Comparison of ENCODE assay signal across 8 mouse cellular contexts in genomic region chr5:134314688-134315622, GRCm38 (mm10). TPM values are rescaled to one million over a fixed set of nuclear protein-coding genes. Genes with fewer than 3 reads are reported as not detected.
DNase-seq lines count a peak whose midpoint lies in the region; ATAC-seq and TF ChIP-seq lines count a peak whose summit lies in the region.

Gene Gtf2i (minus strand): TSS chr5:134314760.

- ATAC-seq in forebrain, embryonic 15.5 days (replicated peaks), result peak; percentile 95
- peak; percentile 87 for ATAC-seq in neutrophil, adult 5-6 weeks (ENCODE audit: extremely low read depth, insufficient number of reproducible peaks, low FRiP score, poor library complexity, severe bottlenecking)

- peak; percentile 81 for DNase-seq in ES-E14 (ENCODE audit: low read depth, low spot score)
- DNase-seq in cerebellum, adult 11-12 months, result peak; percentile 98
- DNase-seq in heart, postnatal 25 days (ENCODE audit: low spot score), result peak; percentile 94
- DNase-seq in layer of hippocampus, adult 18-20 months (ENCODE audit: low spot score in 2 of 2), result peak; percentile 95 to 98
- peak; percentile 89 for DNase-seq in lung, adult 2 months
- DNase-seq in thymus, adult 18-20 months, result peak; percentile 91 to 94

- in situ Hi-C loops in ES-E14 (cut with MboI; ENCODE audit: low sequenced_read_pairs in 2 of 2, unreplicated experiment in 2 of 2), result no loop called here

- H3K4me2 ChIP-seq in forebrain, embryonic 15.5 days (replicated peaks), result peak within 1 kb of the TSS; percentile 89

- WGBS in forebrain, embryonic 15.5 days, result 1% methylated on average over 40 of the region's 40 CpGs
- under 1% methylated on average over 40 of the region's 40 CpGs for WGBS in lung, adult 2 months

- H3K9ac ChIP-seq in ES-E14 (ENCODE audit: insufficient read depth, low read depth, low read length, poor library complexity, severe bottlenecking), result peak within 1 kb of the TSS; percentile 90
- H3K9ac ChIP-seq in forebrain, embryonic 15.5 days (replicated peaks), result peak within 1 kb of the TSS; percentile 97

- no peaks in the 10 kb centered on the region for H3K9me3 ChIP-seq in ES-E14 (ENCODE audit: control insufficient read depth, insufficient read depth, low read depth, low read length)
- no peaks in the 10 kb centered on the region for H3K9me3 ChIP-seq in forebrain, embryonic 15.5 days

- H3K36me3 ChIP-seq in ES-E14 (ENCODE audit: control insufficient read depth, insufficient read depth, low read length, poor library complexity, severe bottlenecking), result peaks cover 7% of the 10 kb centered on the region
- peaks cover 9% of the 10 kb centered on the region for H3K36me3 ChIP-seq in forebrain, embryonic 15.5 days

- intact Hi-C loops in heart, postnatal 25 days (cut with DNase I), result loop anchor here (5.0 to 10.0 kb wide), 3 partner anchors 43 to 220 kb away; partner anchors contain the start of genes Castor2 and Gtf2ird2

- peak within 1 kb of the TSS; percentile 84 to 95 for H3K4me3 ChIP-seq in ES-E14 (ENCODE audit: insufficient read depth in 1 of 2, low read depth in 1 of 2, low read length in 2 of 2, poor library complexity in 1 of 2, severe bottlenecking in 1 of 2)
- peak within 1 kb of the TSS; percentile 92 for H3K4me3 ChIP-seq in forebrain, embryonic 15.5 days
- H3K4me3 ChIP-seq in lung, adult 2 months (replicated peaks; ENCODE audit: extremely low read depth, low read depth, low read length), result peak within 1 kb of the TSS; percentile 95

- no peak for TF ChIP-seq CTCF in lung, adult 2 months (IDR thresholded peaks at IDR 0.05; ENCODE audit: insufficient read depth, low read length)

- TF ChIP-seq POLR2A in lung, adult 2 months (IDR thresholded peaks at IDR 0.05; ENCODE audit: borderline replicate concordance, extremely low read depth, low read depth, low read length), result no peak; the same call in 1 of the 2 replicates

- H3K27ac ChIP-seq in ES-E14 (ENCODE audit: insufficient read depth, low read depth, low read length, poor library complexity, severe bottlenecking), result peak within 1 kb of the TSS; percentile 96
- H3K27ac ChIP-seq in forebrain, embryonic 15.5 days (replicated peaks), result peak within 1 kb of the TSS; percentile 99

- no peaks in the 10 kb centered on the region for H3K27me3 ChIP-seq in forebrain, embryonic 15.5 days

- peaks cover 2 to 11% of the 10 kb centered on the region in 2 experiments; a peak in 2 of 4 replicates for H3K4me1 ChIP-seq in ES-E14 (ENCODE audit: control insufficient read depth in 2 of 2, insufficient read depth in 2 of 2, low read length in 2 of 2, poor library complexity in 1 of 2)
- peaks cover 36% of the 10 kb centered on the region for H3K4me1 ChIP-seq in forebrain, embryonic 15.5 days
- H3K4me1 ChIP-seq in lung, adult 2 months (ENCODE audit: control insufficient read depth, insufficient read depth, low read length), result peaks cover 3% of the 10 kb centered on the region

TF ChIP-seq in ES-E14, 5 proteins besides CTCF, POLR2A, EP300 and RAD21:
- TF ChIP-seq ZNF384 (IDR thresholded peaks at IDR 0.05; ENCODE audit: low read depth, low read length), result peak; percentile 100
- no peak for TF ChIP-seq CHD2 (IDR thresholded peaks at IDR 0.05; ENCODE audit: low read depth, low read length)
- TF ChIP-seq HCFC1 (IDR thresholded peaks at IDR 0.05; ENCODE audit: borderline replicate concordance, insufficient read depth, low read length), result peak; percentile 96
TF ChIP-seq in ES-E14: peak in this region for 2.

RNA-seq across cellular contexts. Expression of gene Gtf2i, which starts in this region (rescaled TPM):
- total RNA-seq in ES-E14 (2012; rRNA removed), result 64.3 and 81.0 TPM in 2 replicates
- polyA plus RNA-seq in forebrain, embryonic 15.5 days (2015; fragmentation: Nextera tagmentation; extraction: Ambion mirVana), result 179 and 182 TPM in 2 replicates
- total RNA-seq in heart, postnatal 25 days (2021), result 100 to 1,000 TPM; 194 to 218 TPM
- 100 to 1,000 TPM; 220 to 231 TPM for total RNA-seq in layer of hippocampus, adult 18-20 months (2021)
- 63.8 and 79.5 TPM in 2 replicates for polyA plus RNA-seq in lung, adult 2 months (2012; rRNA removed)
- total RNA-seq in neutrophil, adult 5-6 weeks (2017), result 36.2 and 37.6 TPM in 2 replicates

Comparison
In these comparisons a context has a peak if more than half of its experiments do, and no peak if none do; other contexts are left out.
1. Peak in every context shown above with its lines: DNase-seq, ATAC-seq, H3K4me3 ChIP-seq and H3K27ac ChIP-seq.